Mouse (Mus musculus): ENCODE measurements around the gene Ube2u. TPM values are rescaled to one million over a fixed set of nuclear protein-coding genes. Genes with fewer than 3 reads are reported as not detected.
A peak's percentile ranks its signal among the peaks of the same experiment; 100 is the strongest.
"Not testable (repeated sequence)": the region's sequence is repeated elsewhere in the genome, so short reads cannot be mapped to it uniquely, and the experiment has no call there.

Ube2u gene
- polyA plus RNA-seq, 1 experiment from 2014 or later: 0.10 TPM

DNA sequence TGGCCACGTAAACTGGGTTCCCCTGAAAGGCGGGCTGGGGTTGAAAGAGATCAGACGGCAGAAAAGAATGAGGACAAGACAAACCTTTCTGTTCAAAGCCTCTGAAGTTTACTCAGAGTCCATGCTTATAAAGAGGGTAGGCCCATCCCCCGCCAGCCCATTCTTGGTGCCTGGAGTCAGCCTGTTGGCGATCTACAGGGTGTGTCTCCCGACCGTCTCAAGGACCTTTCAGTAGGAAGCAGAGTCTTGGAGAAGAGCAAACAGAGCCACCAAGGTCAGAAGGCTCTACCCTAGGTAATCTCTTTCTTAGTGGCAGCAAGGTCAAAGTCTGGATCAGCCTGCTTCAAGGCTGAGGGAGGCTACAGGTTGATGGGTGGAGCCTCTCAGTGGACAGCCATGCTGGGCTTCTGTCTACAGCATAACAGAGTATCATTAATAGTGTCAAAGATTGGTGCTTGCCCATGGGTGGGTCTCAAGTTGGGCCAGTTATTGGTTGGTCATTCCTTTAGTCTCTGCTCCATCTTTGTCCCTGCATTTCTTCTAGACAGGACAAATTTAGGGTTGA is 20.5 kb downstream of the Ube2u start:
- H3K27ac ChIP-seq (ENCODE audit: poor library complexity, severe bottlenecking); H3K36me3 ChIP-seq; H3K4me2 ChIP-seq; H3K9me3 ChIP-seq (replicated peaks); H3K9ac ChIP-seq; H3K4me3 ChIP-seq; H3K4me1 ChIP-seq (replicated peaks); ATAC-seq (ENCODE audit: insufficient number of reproducible peaks, low FRiP score); H3K27me3 ChIP-seq (replicated peaks): not testable (repeated sequence)
- WGBS: 83% methylated on average over 7 of the region's 7 CpGs

DNA sequence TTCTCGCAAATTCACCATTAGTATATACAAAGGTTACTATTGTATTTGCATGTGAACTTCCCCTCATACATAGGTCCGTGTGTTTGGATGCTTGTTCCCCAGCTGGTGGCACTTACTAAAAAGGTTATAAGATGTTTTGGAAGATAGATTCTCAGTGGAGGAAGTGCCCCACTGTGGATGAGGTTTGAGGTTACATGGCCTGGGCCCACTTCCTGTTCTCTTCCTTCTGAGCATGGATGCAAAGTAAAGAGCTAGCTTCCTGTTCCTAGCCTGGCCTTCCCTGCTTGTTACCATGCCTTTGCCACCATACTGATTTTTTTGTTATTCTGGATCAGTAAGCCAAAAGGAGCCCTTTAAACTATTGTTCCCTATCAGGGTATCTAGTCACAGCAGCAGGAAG is 24.7 kb downstream of the Ube2u start:
- no peaks in the 10 kb centered on the region for H3K36me3 ChIP-seq

GRCm38 (mm10) chr4:100517646-100518045 is 39.0 kb downstream of the Ube2u start:
- H3K27ac ChIP-seq (ENCODE audit: poor library complexity, severe bottlenecking): no peak overlapping the region
- H3K27me3 ChIP-seq (replicated peaks): no peaks in the 10 kb centered on the region
- H3K9me3 ChIP-seq (replicated peaks): no peaks in the 10 kb centered on the region
- H3K9ac ChIP-seq: no peak overlapping the region
- no peak overlapping the region for H3K4me3 ChIP-seq
- H3K36me3 ChIP-seq: no peaks in the 10 kb centered on the region
- WGBS: 57% methylated on average over 2 of the region's 2 CpGs
- ATAC-seq (ENCODE audit: insufficient number of reproducible peaks, low FRiP score): no peak
- H3K4me2 ChIP-seq: no peak overlapping the region
- H3K4me1 ChIP-seq (replicated peaks): peaks cover 10% of the 10 kb centered on the region

More for the DNA sequence above, 24.7 kb downstream of the Ube2u start:
- no peaks in the 10 kb centered on the region for H3K27me3 ChIP-seq (replicated peaks)
- no peak overlapping the region for H3K9ac ChIP-seq
- H3K4me1 ChIP-seq (replicated peaks): no peaks in the 10 kb centered on the region
- H3K4me3 ChIP-seq: no peak overlapping the region
- 69% methylated on average over 2 of the region's 2 CpGs for WGBS
- H3K27ac ChIP-seq (ENCODE audit: poor library complexity, severe bottlenecking): no peak overlapping the region
- ATAC-seq (ENCODE audit: insufficient number of reproducible peaks, low FRiP score): no peak
- no peak overlapping the region for H3K4me2 ChIP-seq
- H3K9me3 ChIP-seq (replicated peaks): no peaks in the 10 kb centered on the region; the same call in 1 of the 2 replicates

- H3K27me3 ChIP-seq (replicated peaks): no peaks in the 10 kb centered on the region
- ATAC-seq (ENCODE audit: insufficient number of reproducible peaks, low FRiP score): no peak
- no peaks in the 10 kb centered on the region for H3K36me3 ChIP-seq
- H3K9me3 ChIP-seq (replicated peaks): no peaks in the 10 kb centered on the region
- H3K4me1 ChIP-seq (replicated peaks): peaks cover 36% of the 10 kb centered on the region
- H3K9ac ChIP-seq: no peak overlapping the region
- WGBS: 49% methylated on average over 6 of the region's 6 CpGs
- no peak overlapping the region for H3K4me3 ChIP-seq
- H3K4me2 ChIP-seq: no peak overlapping the region
- H3K27ac ChIP-seq (ENCODE audit: poor library complexity, severe bottlenecking): no peak overlapping the region
Measured at GRCm38 (mm10) chr4:100522534-100522933, 43.9 kb downstream of the Ube2u start.

- Histone ChIP-seq H3K36me3 (no peaks in the 10 kb centered on the region), H3K4me2 (no peak overlapping the region; the same call in 1 of the 2 replicates), H3K27ac (ENCODE audit: poor library complexity, severe bottlenecking) (peak overlapping the region; percentile 5; the same call in 1 of the 2 replicates), H3K9me3 (replicated peaks) (no peaks in the 10 kb centered on the region), H3K4me1 (replicated peaks) (peaks cover 45% of the 10 kb centered on the region), H3K4me3 (no peak overlapping the region), H3K9ac (no peak overlapping the region), H3K27me3 (replicated peaks) (no peaks in the 10 kb centered on the region)
- no peak for ATAC-seq (ENCODE audit: insufficient number of reproducible peaks, low FRiP score)
- 25% methylated on average over 4 of the region's 4 CpGs for WGBS
Measured at GRCm38 (mm10) chr4:100524741-100525140, 46.1 kb downstream of the Ube2u start.

DNA sequence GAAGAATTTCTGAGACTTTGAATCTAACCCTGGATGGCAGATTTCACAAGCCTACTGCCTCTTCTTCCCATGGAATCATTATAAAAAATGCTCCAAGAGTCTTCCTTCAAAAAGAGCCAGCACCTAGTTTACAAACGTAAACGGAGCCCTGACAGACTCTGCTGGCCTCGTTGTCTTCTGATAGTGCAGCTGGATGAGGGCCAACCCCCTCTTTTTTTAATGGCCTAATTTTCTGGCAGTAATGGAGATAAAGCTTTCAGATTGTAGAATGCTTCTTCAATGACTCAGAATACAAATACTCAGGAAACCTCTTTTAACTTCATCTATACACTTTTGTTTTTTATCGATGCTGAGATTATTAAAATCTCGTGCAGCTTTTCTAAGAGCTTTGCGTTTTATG is 47.6 kb downstream of the Ube2u start:
- Histone ChIP-seq H3K4me3 (no peak overlapping the region), H3K4me1 (replicated peaks) (peaks cover 41% of the 10 kb centered on the region), H3K9me3 (replicated peaks) (no peaks in the 10 kb centered on the region), H3K27ac (ENCODE audit: poor library complexity, severe bottlenecking) (no peak overlapping the region), H3K4me2 (no peak overlapping the region), H3K36me3 (no peaks in the 10 kb centered on the region), H3K9ac (no peak overlapping the region), H3K27me3 (replicated peaks) (no peaks in the 10 kb centered on the region)
- 32% methylated on average over 6 of the region's 6 CpGs for WGBS
- ATAC-seq (ENCODE audit: insufficient number of reproducible peaks, low FRiP score): no peak

GRCm38 (mm10) chr4:100527086-100527485 is 48.4 kb downstream of the Ube2u start:
- peak overlapping the region; percentile 72 for H3K27ac ChIP-seq (ENCODE audit: poor library complexity, severe bottlenecking)
- no peaks in the 10 kb centered on the region for H3K9me3 ChIP-seq (replicated peaks)
- no peaks in the 10 kb centered on the region for H3K27me3 ChIP-seq (replicated peaks)
- H3K36me3 ChIP-seq: no peaks in the 10 kb centered on the region
- peaks cover 35% of the 10 kb centered on the region for H3K4me1 ChIP-seq (replicated peaks)
- no peak; the same call in 1 of the 2 replicates for ATAC-seq (ENCODE audit: insufficient number of reproducible peaks, low FRiP score)
- 0 out of 2 replicates have a peak overlapping the region, but pooled peaks have one; percentile 34 for H3K4me3 ChIP-seq
- 2% methylated on average over 3 of the region's 3 CpGs for WGBS
- peak overlapping the region; percentile 66 for H3K4me2 ChIP-seq
- H3K9ac ChIP-seq: no peak overlapping the region

GRCm38 (mm10) chr4:100527554-100528001 is 48.9 kb downstream of the Ube2u start:
- peak overlapping the region; percentile 66 for H3K4me2 ChIP-seq
- peak; percentile 78; the same call in 1 of the 2 replicates for ATAC-seq (ENCODE audit: insufficient number of reproducible peaks, low FRiP score)
- peaks cover 35% of the 10 kb centered on the region for H3K4me1 ChIP-seq (replicated peaks)
- H3K4me3 ChIP-seq: peak overlapping the region; percentile 34
- peak overlapping the region; percentile 72 for H3K27ac ChIP-seq (ENCODE audit: poor library complexity, severe bottlenecking)
- H3K9me3 ChIP-seq (replicated peaks): no peaks in the 10 kb centered on the region
- H3K27me3 ChIP-seq (replicated peaks): no peaks in the 10 kb centered on the region
- WGBS: 5% methylated on average over 15 of the region's 15 CpGs
- no peaks in the 10 kb centered on the region for H3K36me3 ChIP-seq
- H3K9ac ChIP-seq: no peak overlapping the region

DNA sequence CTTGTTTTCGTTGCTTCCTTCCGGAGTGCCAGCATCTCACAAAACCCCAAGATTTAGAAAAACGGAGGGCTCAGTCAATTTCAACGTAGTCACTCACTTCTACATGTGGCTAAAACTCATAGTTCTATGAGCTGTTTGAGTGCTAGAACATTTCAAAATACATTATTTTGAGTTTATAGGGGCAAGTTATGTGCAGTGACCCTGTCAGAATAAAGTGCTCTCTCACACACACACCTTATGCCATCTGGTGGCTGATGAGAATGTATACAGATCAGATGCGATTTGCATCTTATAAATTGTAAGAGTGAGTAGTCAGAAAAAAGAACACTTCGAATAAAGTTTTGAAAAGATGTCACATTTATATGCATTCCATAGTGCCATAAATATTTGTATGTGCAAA is 55.0 kb downstream of the Ube2u start:
- no peak overlapping the region for H3K4me3 ChIP-seq
- H3K36me3 ChIP-seq: no peaks in the 10 kb centered on the region
- no peak for ATAC-seq (ENCODE audit: insufficient number of reproducible peaks, low FRiP score)
- no peaks in the 10 kb centered on the region for H3K27me3 ChIP-seq (replicated peaks)
- whole genome bisulfite sequencing: 67% methylated on average over 6 of the region's 6 CpGs
- no peaks in the 10 kb centered on the region for H3K9me3 ChIP-seq (replicated peaks)
- H3K9ac ChIP-seq: no peak overlapping the region
- H3K27ac ChIP-seq (ENCODE audit: poor library complexity, severe bottlenecking): no peak overlapping the region
- no peaks in the 10 kb centered on the region for H3K4me1 ChIP-seq (replicated peaks)
- no peak overlapping the region for H3K4me2 ChIP-seq

DNA sequence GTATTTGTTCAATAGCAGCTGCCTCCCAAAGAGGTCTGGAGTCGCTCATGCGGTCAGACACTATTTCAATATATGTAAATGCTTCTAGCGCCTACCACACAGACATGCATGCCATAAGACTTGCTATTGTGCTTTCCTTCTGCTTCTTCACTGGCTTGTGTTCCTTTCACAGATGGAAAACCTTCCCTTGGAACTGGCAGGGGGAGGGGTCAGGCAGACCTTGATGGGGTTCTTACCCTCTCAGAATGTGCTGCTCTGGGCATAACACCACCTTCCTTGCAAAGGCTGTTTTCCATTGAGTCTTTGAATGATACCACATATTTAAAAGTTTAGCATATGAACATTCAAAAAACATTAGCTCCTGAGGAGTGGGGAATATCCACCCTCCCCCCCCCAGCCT is 56.3 kb downstream of the Ube2u start:
- no peak for ATAC-seq (ENCODE audit: insufficient number of reproducible peaks, low FRiP score)
- no peaks in the 10 kb centered on the region for H3K4me1 ChIP-seq (replicated peaks)
- no peak overlapping the region for H3K9ac ChIP-seq
- H3K27me3 ChIP-seq (replicated peaks): 0 out of 2 replicates have a peak, but pooled peaks cover 5% of the 10 kb centered on the region
- WGBS: 80% methylated on average over 3 of the region's 3 CpGs
- H3K4me2 ChIP-seq: no peak overlapping the region
- no peak overlapping the region for H3K27ac ChIP-seq (ENCODE audit: poor library complexity, severe bottlenecking)
- H3K4me3 ChIP-seq: no peak overlapping the region
- H3K36me3 ChIP-seq: no peaks in the 10 kb centered on the region
- H3K9me3 ChIP-seq (replicated peaks): no peaks in the 10 kb centered on the region

GRCm38 (mm10) chr4:100537898-100538297 is 59.2 kb downstream of the Ube2u start:
- no peak for ATAC-seq (ENCODE audit: insufficient number of reproducible peaks, low FRiP score)

DNA sequence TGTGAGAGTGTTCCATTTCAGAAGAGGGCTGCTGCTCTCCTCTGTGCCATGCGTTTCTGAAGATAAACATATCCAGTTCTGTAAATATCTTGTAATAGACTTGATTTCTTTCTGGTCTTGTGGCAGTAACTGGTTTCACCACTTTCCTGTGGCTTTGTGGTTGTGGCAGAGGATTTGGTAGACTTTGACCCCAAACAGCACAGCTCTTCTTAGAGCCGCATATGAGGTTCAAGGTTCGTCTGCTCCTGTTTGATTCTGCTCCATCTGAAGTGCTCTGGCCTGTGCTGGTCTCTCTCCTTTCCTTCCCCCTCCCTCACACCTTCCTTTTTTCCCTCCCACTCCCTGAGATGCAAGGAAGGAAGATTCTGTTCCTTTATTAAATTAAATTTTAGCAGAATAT is 60.8 kb downstream of the Ube2u start:
- H3K9ac ChIP-seq: no peak overlapping the region
- H3K9me3 ChIP-seq (replicated peaks): no peaks in the 10 kb centered on the region
- no peak overlapping the region for H3K27ac ChIP-seq (ENCODE audit: poor library complexity, severe bottlenecking)
- H3K4me3 ChIP-seq: no peak overlapping the region
- 0 out of 2 replicates have a peak, but pooled peaks cover 5% of the 10 kb centered on the region for H3K27me3 ChIP-seq (replicated peaks)
- H3K4me2 ChIP-seq: no peak overlapping the region
- H3K36me3 ChIP-seq: no peaks in the 10 kb centered on the region
- H3K4me1 ChIP-seq (replicated peaks): no peaks in the 10 kb centered on the region
- 68% methylated on average over 3 of the region's 3 CpGs for WGBS
- no peak for ATAC-seq (ENCODE audit: insufficient number of reproducible peaks, low FRiP score)

More at GRCm38 (mm10) chr4:100537898-100538297, 59.2 kb downstream of the Ube2u start:
- Histone ChIP-seq H3K9me3 (replicated peaks) (no peaks in the 10 kb centered on the region), H3K4me1 (replicated peaks) (no peaks in the 10 kb centered on the region), H3K36me3 (no peaks in the 10 kb centered on the region), H3K27me3 (replicated peaks) (0 out of 2 replicates have a peak, but pooled peaks cover 5% of the 10 kb centered on the region), H3K9ac (no peak overlapping the region), H3K27ac (ENCODE audit: poor library complexity, severe bottlenecking) (no peak overlapping the region), H3K4me2 (no peak overlapping the region), H3K4me3 (no peak overlapping the region)
- WGBS: 7% methylated on average over 3 of the region's 3 CpGs
